Mouse (Mus musculus) MEL (cell line): Measurements from ENCODE around the gene Clmp.

ENCODE experiments used
- CTCF ChIP-seq, 3 experiments: IDR thresholded peaks in 2 of 3; conservative IDR thresholded peaks in 1 of 3; 2 replicates each; pipeline ENCODE4 v1.5.1; 2011 to 2012; ENCODE audit warnings: low read length in 3 of 3, low read depth in 2 of 3, mild to moderate bottlenecking in 2 of 3, improper control_type of control experiment in 1 of 3, inconsistent platforms in 1 of 3, mixed read lengths in 1 of 3, moderate library complexity in 1 of 3; ENCODE audit not compliant: control insufficient read depth in 1 of 3, insufficient read depth in 1 of 3, poor library complexity in 1 of 3, severe bottlenecking in 1 of 3
- ELF1 ChIP-seq: IDR thresholded peaks from 2 replicates; pipeline ENCODE4 v1.6.1; 2014; ENCODE audit warnings: low read depth, mild to moderate bottlenecking, inconsistent platforms, low read length, improper control_type of control experiment, moderate library complexity
- EP300 ChIP-seq, 2 experiments: IDR thresholded peaks; 2 replicates each; pipeline ENCODE4 v1.6.1; 2011; ENCODE audit warnings: improper control_type of control experiment in 2 of 2, low read length in 2 of 2, low read depth in 1 of 2, mild to moderate bottlenecking in 1 of 2
- KAT2A ChIP-seq: conservative IDR thresholded peaks from 2 replicates; pipeline ENCODE4 v1.6.1; 2012; ENCODE audit warnings: low read depth, low read length, improper control_type of control experiment, inconsistent platforms
- MYC ChIP-seq: IDR thresholded peaks from 2 replicates; pipeline ENCODE4 v1.6.1; 2011; ENCODE audit warnings: low read depth, mild to moderate bottlenecking, low read length, improper control_type of control experiment, moderate library complexity
- NRF1 ChIP-seq: IDR thresholded peaks from 2 replicates; pipeline ENCODE4 v1.6.1; 2014; ENCODE audit warnings: low read depth, mild to moderate bottlenecking, inconsistent platforms, low read length, improper control_type of control experiment, moderate library complexity; ENCODE audit not compliant: poor library complexity, insufficient read depth, severe bottlenecking
- POLR2AphosphoS2 ChIP-seq: IDR thresholded peaks from 2 replicates; pipeline ENCODE4 v1.6.1; 2011; ENCODE audit warnings: low read length, improper control_type of control experiment
- POLR2AphosphoS5 ChIP-seq: IDR thresholded peaks from 2 replicates; pipeline ENCODE4 v1.6.1; 2012; ENCODE audit warnings: low read depth, borderline replicate concordance, mild to moderate bottlenecking, inconsistent platforms, low read length, moderate library complexity, mixed read lengths
- USF2 ChIP-seq, 2 experiments: IDR thresholded peaks; 2 replicates each; pipeline ENCODE4 v1.6.1; 2011 to 2012; ENCODE audit warnings: improper control_type of control experiment in 2 of 2, low read length in 2 of 2, borderline replicate concordance in 1 of 2, inconsistent platforms in 1 of 2, low read depth in 1 of 2, mild to moderate bottlenecking in 1 of 2; ENCODE audit not compliant: insufficient read depth in 1 of 2
- ZMIZ1 ChIP-seq: IDR thresholded peaks from 2 replicates; pipeline ENCODE4 v1.6.1; 2012; ENCODE audit warnings: low read depth, mild to moderate bottlenecking, inconsistent platforms, low read length, improper control_type of control experiment, moderate library complexity

DNA sequence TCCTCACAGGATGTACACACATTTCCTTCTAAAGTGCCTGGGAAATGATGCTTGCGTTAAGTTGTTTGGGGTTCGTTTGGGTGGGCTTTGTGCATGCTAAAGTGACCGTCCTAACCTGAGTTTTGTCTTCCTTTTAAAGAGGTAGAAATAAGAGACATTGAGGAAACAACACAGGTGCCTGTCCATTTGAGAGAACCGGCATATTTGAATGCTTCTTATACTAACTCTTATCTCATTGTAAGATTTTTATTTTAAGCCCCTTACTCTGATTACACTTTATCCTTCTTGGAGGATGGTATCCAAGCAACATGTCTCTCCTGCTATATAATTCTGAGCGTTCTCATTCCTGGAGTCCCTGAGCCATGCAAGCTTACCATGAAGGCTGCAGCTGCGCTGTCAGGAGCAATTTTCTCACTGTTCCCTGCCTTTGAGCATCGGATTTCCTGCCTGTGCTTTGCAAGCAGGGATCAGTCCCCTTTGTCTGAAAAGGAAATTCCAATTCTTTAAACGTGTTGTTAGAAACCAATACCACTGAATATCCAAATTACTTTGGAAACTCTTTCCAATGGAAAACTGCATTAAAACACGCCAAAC lies 98.7 kb downstream of the Clmp start:
- no peak for TF ChIP-seq EP300 (IDR thresholded peaks at IDR 0.05; ENCODE audit: low read depth in 1 of 2, low read length in 2 of 2)
- no peak for TF ChIP-seq POLR2AphosphoS5
- no peak for TF ChIP-seq KAT2A
- TF ChIP-seq CTCF (IDR thresholded peaks at IDR 0.05 in 2 of 3, conservative IDR thresholded peaks at IDR 0.05 in 1 of 3; ENCODE audit: control insufficient read depth in 1 of 3, insufficient read depth in 1 of 3, low read depth in 2 of 3, low read length in 3 of 3, poor library complexity in 1 of 3, severe bottlenecking in 1 of 3), result no peak
- no peak for TF ChIP-seq POLR2AphosphoS2
- TF ChIP-seq ZMIZ1, result no peak
- TF ChIP-seq MYC, result no peak
- no peak for TF ChIP-seq USF2 (IDR thresholded peaks at IDR 0.05; ENCODE audit: borderline replicate concordance in 1 of 2, insufficient read depth in 1 of 2, low read depth in 1 of 2, low read length in 2 of 2)
- TF ChIP-seq ELF1, result no peak
- no peak for TF ChIP-seq NRF1
